Mouse (Mus musculus): ENCODE results near the gene Gdf15. TPM values are rescaled to one million over a fixed set of nuclear protein-coding genes. Genes with fewer than 3 reads are reported as not detected.

The Gdf15 gene
- polyA plus RNA-seq, 1 experiment from 2014 or later, result 0.33 TPM

GRCm38 (mm10) chr8:70659604-70660272 lies 27.5 kb upstream of the Gdf15 start:
- peaks cover 4% of the 10 kb centered on the region; the same call in 1 of the 2 replicates for H3K36me3 ChIP-seq (ENCODE audit: control insufficient read depth, insufficient read depth, low read length)
- DNase-seq (ENCODE audit: low spot score), result peak; percentile 95
- H3K27me3 ChIP-seq (ENCODE audit: control insufficient read depth, insufficient read depth, low read length), result no peaks in the 10 kb centered on the region
- H3K9ac ChIP-seq (ENCODE audit: low read length), result peak overlapping the region; percentile 79
- peak overlapping the region; percentile 81 for H3K27ac ChIP-seq (replicated peaks)
- peak overlapping the region; percentile 70 for H3K4me3 ChIP-seq (ENCODE audit: low read depth, low read length)
- H3K4me2 ChIP-seq (replicated peaks; ENCODE audit: low read depth), result peak overlapping the region; percentile 78
- no peak for TF ChIP-seq EP300 (optimal IDR thresholded peaks at IDR 0.05)
- no peak; the same call in 1 of the 2 replicates for TF ChIP-seq CTCF (IDR thresholded peaks at IDR 0.05; ENCODE audit: low read depth)
- ATAC-seq (ENCODE audit: low FRiP score, low TSS enrichment), result peak; percentile 94
- no peaks in the 10 kb centered on the region for H3K9me3 ChIP-seq (ENCODE audit: control insufficient read depth, low read length)
- 2% methylated on average over 39 of the region's 44 CpGs for WGBS
- peaks cover 8% of the 10 kb centered on the region; the same call in 1 of the 2 replicates for H3K4me1 ChIP-seq (replicated peaks; ENCODE audit: control insufficient read depth, insufficient read depth)

GRCm38 (mm10) chr8:70658897-70659603 lies 26.8 kb upstream of the Gdf15 start:
- Histone ChIP-seq H3K27ac (replicated peaks) (peak overlapping the region; percentile 81), H3K9ac (ENCODE audit: low read length) (peak overlapping the region; percentile 79), H3K9me3 (ENCODE audit: control insufficient read depth, low read length) (no peaks in the 10 kb centered on the region), H3K4me2 (replicated peaks; ENCODE audit: low read depth) (peak overlapping the region; percentile 78), H3K4me1 (replicated peaks; ENCODE audit: control insufficient read depth, insufficient read depth) (peaks cover 8% of the 10 kb centered on the region; the same call in 1 of the 2 replicates), H3K36me3 (ENCODE audit: control insufficient read depth, insufficient read depth, low read length) (peaks cover 9% of the 10 kb centered on the region), H3K4me3 (ENCODE audit: low read depth, low read length) (peak overlapping the region; percentile 70), H3K27me3 (ENCODE audit: control insufficient read depth, insufficient read depth, low read length) (no peaks in the 10 kb centered on the region)
- ATAC-seq (ENCODE audit: low FRiP score, low TSS enrichment) (no peak), DNase-seq (ENCODE audit: low spot score) (no peak)
- TF ChIP-seq CTCF (IDR thresholded peaks at IDR 0.05; ENCODE audit: low read depth), result no peak
- under 1% methylated on average over 31 of the region's 31 CpGs for WGBS

- Histone ChIP-seq H3K9ac (ENCODE audit: low read length) (no peak overlapping the region), H3K4me3 (ENCODE audit: low read depth, low read length) (no peak overlapping the region), H3K4me2 (replicated peaks; ENCODE audit: low read depth) (0 out of 2 replicates have a peak overlapping the region, but pooled peaks have one; percentile 8), H3K27me3 (ENCODE audit: control insufficient read depth, insufficient read depth, low read length) (no peaks in the 10 kb centered on the region), H3K27ac (replicated peaks) (0 out of 2 replicates have a peak overlapping the region, but pooled peaks have one; percentile 30), H3K9me3 (ENCODE audit: control insufficient read depth, low read length) (no peaks in the 10 kb centered on the region), H3K4me1 (replicated peaks; ENCODE audit: control insufficient read depth, insufficient read depth) (peaks cover 8% of the 10 kb centered on the region; the same call in 1 of the 2 replicates), H3K36me3 (ENCODE audit: control insufficient read depth, insufficient read depth, low read length) (peaks cover 9% of the 10 kb centered on the region)
- DNase-seq (ENCODE audit: low spot score) (no peak), ATAC-seq (ENCODE audit: low FRiP score, low TSS enrichment) (no peak)
- no peak for TF ChIP-seq EP300 (optimal IDR thresholded peaks at IDR 0.05)
- no peak for TF ChIP-seq CTCF (IDR thresholded peaks at IDR 0.05; ENCODE audit: low read depth)
- 82% methylated on average over 2 of the region's 2 CpGs for WGBS
Measured at GRCm38 (mm10) chr8:70657739-70658138, 25.5 kb upstream of the Gdf15 start.

- 92% methylated on average over 3 of the region's 3 CpGs for WGBS
- H3K9ac ChIP-seq (ENCODE audit: low read length), result no peak overlapping the region
- no peak overlapping the region for H3K4me3 ChIP-seq (ENCODE audit: low read depth, low read length)
- H3K9me3 ChIP-seq (ENCODE audit: control insufficient read depth, low read length), result no peaks in the 10 kb centered on the region
- peaks cover 8% of the 10 kb centered on the region; the same call in 1 of the 2 replicates for H3K4me1 ChIP-seq (replicated peaks; ENCODE audit: control insufficient read depth, insufficient read depth)
- no peak for DNase-seq (ENCODE audit: low spot score)
- H3K27me3 ChIP-seq (ENCODE audit: control insufficient read depth, insufficient read depth, low read length), result no peaks in the 10 kb centered on the region
- no peak overlapping the region for H3K27ac ChIP-seq (replicated peaks)
- TF ChIP-seq EP300 (optimal IDR thresholded peaks at IDR 0.05) (no peak), CTCF (IDR thresholded peaks at IDR 0.05; ENCODE audit: low read depth) (no peak)
- H3K4me2 ChIP-seq (replicated peaks; ENCODE audit: low read depth), result no peak overlapping the region
- no peak for ATAC-seq (ENCODE audit: low FRiP score, low TSS enrichment)
- H3K36me3 ChIP-seq (ENCODE audit: control insufficient read depth, insufficient read depth, low read length), result peaks cover 9% of the 10 kb centered on the region
Measured at GRCm38 (mm10) chr8:70657214-70657613, 25.0 kb upstream of the Gdf15 start.

GRCm38 (mm10) chr8:70656193-70656790 lies 24.0 kb upstream of the Gdf15 start:
- Histone ChIP-seq H3K36me3 (ENCODE audit: control insufficient read depth, insufficient read depth, low read length) (peaks cover 10% of the 10 kb centered on the region), H3K4me1 (replicated peaks; ENCODE audit: control insufficient read depth, insufficient read depth) (peaks cover 8% of the 10 kb centered on the region; the same call in 1 of the 2 replicates), H3K9ac (ENCODE audit: low read length) (no peak overlapping the region), H3K4me2 (replicated peaks; ENCODE audit: low read depth) (no peak overlapping the region), H3K27me3 (ENCODE audit: control insufficient read depth, insufficient read depth, low read length) (no peaks in the 10 kb centered on the region), H3K27ac (replicated peaks) (no peak overlapping the region), H3K4me3 (ENCODE audit: low read depth, low read length) (no peak overlapping the region), H3K9me3 (ENCODE audit: control insufficient read depth, low read length) (no peaks in the 10 kb centered on the region)
- TF ChIP-seq EP300 (optimal IDR thresholded peaks at IDR 0.05), result no peak
- no peak for TF ChIP-seq CTCF (IDR thresholded peaks at IDR 0.05; ENCODE audit: low read depth)
- ATAC-seq (ENCODE audit: low FRiP score, low TSS enrichment), result no peak
- DNase-seq (ENCODE audit: low spot score), result no peak
- 73% methylated on average over 13 of the region's 13 CpGs for WGBS
